Mouse (Mus musculus) kidney, postnatal 10 days (tissue): ENCODE results near the gene Mbnl2.

Experiments used
- DNase-seq: peaks from one replicate; pipeline ENCODE4 v3.0.0; 2021; ENCODE audit warnings: mixed read lengths

Gene Mbnl2

DNA sequence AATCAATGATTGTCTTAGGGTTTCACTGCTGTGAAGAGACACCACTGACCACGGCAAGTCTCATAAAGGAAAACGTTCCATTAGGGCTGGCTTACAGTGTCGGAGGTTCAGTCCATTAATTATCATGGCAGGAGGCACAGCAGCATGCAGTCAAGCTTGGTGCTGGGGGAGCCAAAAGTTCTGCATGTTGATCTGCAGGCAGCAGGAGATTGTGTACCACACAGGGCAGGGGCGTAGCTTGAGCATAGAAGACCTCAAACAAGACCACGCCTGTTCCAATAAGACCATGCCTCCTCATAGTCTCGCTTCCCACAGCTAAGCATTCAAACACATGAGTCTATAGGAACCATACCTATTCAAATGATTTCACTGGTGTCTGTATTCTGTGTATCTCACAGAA, 85.7 kb downstream of the Mbnl2 start:
- DNase-seq: no peak

DNA sequence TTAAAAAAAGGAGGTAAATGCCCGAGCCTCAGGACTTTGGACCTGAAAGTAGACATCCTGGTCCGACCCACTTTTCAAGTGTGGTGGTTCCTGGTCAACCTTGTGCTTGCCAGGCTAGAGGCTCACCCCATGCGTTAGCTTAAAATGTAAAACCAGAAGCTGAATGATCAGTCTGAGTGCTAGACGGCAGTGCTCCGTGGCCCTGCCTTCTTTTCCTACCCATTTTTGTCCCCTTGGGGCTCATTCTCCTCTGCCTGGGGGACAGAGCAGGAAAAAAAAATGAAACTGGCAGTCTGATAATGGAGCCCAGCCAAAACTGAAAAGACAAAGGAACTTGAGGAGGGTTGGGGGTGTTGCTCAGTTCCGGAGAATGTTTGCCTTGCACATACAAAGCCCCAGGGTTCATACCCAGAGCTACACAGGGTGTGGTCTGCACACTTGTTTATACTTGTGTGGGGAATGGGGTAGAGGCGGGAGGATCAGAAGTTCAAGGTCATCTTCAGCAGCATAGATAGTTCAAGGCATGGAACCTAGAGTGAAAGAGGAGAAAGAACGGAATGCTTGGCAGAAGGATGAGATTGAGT, 87.0 kb downstream of the Mbnl2 start:
- no peak for DNase-seq

DNA sequence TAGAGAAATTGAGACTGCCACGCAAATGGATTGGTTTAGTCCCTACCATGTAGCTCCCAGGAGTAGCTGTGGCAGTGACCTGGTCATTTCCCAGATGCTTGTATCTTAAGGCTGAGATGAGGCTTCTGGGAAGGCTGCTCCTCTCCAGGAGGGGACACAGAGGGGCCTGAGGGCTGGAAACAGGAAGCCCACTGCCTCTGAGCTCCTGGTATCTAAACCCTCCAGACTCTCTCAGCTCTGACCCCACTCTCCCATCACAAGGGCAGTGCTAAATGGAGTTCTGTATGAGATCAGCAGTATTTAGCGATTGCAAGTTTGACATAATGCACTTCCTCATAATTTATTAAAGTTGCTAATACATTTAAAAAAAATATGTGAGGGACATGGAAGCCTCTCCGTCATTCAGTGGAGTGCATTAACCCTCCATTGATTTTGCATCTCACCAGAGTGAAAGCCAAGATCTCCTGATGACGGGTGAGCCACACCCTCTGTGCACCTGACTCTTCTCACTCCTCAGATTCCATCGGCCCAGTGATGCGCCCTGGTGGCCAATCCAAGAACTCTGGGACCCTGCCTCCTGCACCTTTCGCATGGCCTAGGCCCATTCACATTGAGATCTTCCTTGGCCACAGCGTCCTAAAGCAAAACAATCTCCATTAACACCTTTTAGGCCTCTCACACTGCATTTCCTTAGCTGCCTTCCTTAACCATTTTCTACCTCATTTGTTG, 87.8 kb downstream of the Mbnl2 start:
- DNase-seq: no peak

DNA sequence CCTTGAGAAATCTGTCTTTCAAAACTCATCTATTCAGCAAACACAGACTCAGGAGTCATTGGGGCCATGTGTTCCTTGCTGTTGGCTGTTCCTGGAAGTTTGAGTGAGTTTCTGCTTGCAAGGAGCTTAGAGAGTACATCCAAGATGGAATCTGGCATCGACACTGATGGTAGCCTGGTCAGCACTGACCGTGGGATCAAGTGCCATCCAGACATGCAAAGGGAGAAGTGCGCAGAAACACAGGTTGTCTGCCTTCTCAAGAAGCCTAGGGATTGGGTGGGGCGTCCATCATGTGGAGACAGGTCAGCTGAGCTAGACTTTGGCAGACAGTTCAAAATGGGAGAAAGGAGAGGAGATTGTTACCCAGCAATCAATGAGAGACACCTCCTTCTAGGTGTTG, 89.6 kb downstream of the Mbnl2 start:
- DNase-seq: no peak

DNA sequence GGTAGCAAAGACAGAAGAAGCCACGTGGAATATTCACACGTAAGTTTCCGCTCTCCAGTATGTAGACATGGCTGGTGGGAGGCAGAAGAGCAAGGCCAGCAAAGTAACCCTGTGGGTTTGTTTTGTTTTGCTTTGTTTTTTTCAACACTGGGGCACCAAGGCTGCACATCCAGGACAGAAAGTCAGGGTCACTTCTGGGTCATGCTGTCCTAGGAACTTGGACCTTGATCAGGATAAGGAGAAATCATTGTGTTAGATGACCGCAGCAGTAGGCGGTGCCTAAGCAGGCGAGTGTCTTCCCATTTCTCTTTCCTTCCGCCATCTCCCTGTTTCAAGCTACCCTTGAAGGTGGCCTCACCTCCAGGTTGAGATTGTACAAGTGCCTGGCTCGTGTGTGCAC, 91.5 kb downstream of the Mbnl2 start:
- DNase-seq: no peak

DNA sequence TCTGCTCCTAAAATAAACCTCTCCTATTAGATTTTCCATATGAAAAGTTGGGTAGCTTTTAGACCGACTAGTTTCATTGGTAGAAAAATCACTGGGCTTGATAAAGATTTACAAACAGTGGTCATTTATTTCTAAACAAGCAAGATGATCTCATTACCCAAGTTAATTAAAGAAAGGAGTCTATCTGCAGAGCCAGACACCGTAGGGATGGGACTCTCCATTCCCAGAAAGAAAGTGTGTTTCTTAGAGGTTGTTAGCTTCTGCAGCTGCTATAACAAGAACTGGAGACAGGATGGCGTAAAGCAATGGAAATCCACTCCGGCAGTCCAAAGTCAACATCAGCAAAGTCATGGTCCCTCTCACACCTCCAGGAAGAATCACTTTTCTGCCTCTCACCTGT, 92.1 kb downstream of the Mbnl2 start:
- DNase-seq: no peak

DNA sequence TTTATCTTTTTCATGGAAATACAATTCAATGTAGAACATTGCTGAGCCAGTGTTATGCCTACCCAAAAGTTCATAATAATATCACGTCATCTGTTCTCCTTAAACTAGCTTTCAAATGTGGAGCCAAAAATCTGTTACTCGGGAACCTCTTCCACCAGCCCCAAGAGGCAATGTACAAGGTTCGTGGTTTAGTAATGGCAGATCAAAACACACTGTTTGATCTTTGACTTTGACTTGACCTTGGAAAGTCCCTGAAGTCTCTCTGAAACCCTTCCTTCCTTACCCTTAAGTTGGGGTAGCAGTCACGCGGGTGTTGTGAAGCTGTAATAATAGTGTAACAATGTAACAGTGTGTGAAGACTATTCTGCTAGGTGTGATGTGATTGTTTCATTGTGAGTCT, 93.0 kb downstream of the Mbnl2 start:
- no peak for DNase-seq

DNA sequence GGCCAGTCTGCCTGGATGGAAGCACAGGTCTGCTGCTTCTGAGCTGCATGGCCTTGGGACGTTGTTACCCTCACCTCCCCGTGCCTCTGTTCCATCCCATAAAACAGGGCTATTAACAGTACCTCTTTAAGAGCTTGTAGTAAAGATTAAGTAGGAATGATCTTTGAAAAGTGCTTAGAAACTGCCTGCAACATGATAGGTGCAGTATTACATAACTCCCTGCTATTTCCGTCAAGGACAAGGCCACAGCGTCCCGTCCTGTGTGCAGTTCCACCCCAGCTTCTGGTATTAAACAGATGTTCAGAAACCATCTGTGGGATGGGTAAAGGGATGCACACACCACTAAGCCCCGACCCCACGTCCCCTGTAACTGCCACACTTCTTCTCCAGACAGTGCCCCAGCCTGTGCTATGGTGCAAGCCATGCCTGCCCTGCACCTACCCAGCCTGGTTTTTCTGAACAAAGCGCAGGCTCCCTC, 93.5 kb downstream of the Mbnl2 start:
- DNase-seq: no peak

DNA sequence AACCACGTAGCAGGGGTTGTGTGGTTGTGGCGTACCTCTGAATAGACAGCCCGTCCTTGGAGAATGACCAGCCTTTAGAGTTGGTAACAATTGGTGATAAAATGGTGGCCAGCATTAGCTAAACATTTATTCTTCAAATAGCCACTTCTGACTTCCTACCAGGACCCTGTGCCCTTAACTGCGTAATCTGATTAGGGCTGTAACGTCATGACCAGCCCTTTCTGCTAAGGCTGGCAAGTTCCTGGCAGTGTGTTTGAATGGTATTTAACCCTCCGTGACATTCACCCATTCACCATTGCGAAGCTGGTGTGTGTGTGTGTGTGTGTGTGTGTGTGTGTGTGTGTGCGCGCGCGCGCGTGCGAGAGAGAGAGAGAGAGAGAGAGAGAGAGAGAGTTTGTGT, 94.6 kb downstream of the Mbnl2 start:
- no peak for DNase-seq

DNA sequence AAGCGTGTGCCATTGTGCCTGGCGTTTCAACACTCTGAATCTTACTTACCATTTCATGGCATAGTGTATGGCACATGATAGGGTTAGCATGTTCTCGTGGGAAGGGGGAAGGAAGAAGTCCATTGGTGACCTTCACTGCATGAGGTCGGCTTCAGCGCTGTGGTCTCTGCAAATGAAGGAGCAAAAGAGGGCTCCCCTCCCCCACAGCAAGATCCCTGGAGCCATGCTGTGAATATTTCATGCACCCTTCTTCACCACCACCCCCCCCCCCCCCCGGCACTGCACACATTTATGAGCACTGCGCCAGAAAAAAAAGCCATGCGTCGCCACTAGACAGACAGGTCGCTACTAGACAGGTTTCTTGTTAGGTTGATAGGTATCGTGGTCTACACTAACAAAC, 95.2 kb downstream of the Mbnl2 start:
- no peak for DNase-seq

DNA sequence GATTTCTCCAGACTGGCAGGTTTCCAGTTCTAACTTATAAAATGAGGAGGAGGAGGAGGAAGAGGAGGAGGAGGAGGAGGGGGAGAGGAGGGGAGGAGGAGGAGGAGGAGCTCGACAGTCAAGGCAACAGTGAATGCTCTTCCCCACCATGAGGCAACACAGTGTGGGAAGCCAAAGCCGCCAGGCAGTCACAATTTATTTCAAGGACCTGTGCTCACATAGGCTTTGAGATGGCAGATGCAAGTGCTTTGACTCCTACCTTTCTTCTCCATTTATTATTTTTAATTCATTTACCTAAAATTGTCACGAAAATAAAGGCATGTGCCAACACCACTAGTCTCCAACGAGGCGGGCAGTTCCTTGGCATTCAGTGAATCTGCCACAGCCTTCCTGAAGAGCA, 95.7 kb downstream of the Mbnl2 start:
- no peak for DNase-seq

DNA sequence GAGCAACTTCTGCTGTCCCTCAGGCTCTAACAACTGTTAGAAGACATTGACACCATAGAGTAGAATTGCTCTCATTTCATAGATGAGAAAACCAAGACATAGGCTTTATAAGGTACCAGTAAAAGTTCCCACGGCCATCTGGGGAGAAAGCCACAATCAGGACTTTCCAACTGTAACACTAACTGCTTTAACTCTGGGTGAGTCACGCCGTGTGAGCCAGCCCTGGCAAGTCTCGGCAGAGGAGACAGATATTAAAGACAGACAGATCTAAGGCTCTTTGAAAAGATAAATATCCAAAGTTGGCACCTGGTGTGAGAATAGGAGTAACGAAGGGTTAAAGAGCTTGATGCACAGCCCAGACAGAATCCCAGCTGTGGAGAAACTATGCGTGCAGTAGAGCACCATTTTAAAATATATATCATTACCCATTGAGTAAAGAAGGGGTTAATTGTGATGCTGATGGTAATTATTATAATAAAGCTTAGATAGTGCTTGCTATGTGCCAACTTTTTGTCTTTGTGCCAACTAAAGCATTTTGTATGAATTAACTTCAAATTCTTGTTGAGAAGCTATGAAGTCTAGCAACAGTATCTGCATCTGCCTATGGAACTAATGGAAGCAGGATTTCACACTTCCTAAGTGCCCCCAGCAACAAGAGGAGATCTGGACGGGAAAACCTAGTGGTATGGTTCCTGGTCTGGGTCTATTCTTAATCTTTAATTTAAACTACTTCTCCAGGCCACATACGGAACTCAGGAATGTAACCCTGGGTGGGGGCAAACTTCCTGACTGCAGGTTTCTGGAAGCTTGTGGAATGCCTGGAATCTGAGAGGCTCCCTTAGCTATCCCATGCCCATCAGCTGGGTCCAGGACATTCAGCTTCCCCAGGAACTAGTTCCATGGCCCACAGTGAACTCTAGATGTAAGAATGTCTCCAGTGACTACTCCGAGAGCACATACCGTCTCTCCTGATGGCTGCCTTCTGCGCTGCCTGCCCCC, 97.9 kb downstream of the Mbnl2 start:
- DNase-seq: peak; percentile 46

DNA sequence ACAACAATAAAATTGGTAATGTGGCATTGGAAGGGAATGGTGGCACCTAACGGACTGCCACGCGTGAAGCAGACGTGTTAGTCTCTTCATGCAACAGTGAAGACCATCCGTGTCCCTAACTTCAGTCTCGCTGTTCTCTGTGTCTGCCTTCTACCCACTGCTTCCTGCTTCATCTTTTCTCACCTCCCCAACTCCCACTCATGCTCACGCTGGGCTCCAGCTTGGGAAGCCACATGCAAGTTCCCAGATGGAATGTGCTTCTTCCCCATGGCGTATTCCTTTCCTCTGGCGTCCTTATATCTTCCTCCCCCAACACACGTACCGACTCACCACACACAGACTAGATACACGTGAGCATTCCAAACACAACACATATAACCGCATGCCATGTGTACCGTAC, 99.3 kb downstream of the Mbnl2 start:
- no peak for DNase-seq

DNA sequence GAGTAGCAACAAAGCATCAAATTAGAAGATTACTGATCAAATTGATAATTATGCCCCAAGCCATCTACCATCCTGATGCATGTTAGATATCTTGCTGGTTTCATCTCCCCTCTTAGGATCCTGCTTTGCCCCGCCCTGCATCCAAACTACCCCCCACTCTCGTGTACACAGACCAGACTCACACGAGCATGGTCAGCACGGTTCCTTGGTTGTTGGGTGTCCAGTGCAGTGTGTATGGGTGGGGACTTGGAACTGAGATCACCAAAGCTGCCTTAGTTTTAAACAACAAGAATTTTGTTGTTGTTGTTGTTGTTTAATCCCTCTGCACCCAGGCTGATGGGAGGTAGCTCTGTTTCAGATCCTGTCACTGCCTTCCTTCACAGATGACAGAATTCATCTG, 101.7 kb downstream of the Mbnl2 start:
- DNase-seq: no peak

DNA sequence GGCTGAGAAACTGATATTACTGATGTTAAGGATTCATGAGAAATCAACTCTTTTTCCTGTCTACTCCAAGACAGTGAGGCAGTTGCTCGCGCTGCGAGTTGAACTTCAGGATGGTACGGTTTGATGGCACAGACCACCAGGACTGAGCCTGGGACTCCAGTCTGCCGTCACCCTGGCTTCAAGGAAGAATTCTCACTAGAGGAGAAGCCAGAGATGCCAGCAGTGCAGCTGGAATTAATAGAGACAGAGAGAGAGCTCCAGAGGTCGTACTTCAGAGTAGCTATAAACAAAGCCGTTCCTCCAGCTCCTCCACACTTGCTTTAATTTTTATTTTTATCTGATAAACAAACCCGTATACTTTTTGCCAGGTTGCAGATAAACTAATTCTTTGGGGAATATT, 102.5 kb downstream of the Mbnl2 start:
- no peak for DNase-seq

DNA sequence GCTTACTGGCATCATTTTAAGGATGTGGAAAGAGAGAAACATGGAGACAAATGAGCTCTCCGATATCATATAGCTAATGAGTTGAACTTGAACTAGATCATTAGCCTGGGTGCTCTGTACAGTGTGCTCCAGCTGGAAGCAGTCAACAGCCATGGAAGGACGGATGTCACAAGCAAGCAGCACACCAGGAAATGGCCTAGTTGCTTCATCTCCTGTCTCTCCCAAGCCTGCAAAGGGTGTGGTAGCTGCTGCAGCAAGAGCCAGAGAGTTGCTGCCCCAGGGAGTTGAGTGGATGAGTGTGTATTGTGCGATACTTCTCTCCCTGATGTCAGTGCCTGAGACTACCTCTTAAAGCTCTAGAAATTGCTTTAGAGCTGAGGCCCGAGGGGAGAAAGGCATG, 104.2 kb downstream of the Mbnl2 start:
- DNase-seq: peak; percentile 63

DNA sequence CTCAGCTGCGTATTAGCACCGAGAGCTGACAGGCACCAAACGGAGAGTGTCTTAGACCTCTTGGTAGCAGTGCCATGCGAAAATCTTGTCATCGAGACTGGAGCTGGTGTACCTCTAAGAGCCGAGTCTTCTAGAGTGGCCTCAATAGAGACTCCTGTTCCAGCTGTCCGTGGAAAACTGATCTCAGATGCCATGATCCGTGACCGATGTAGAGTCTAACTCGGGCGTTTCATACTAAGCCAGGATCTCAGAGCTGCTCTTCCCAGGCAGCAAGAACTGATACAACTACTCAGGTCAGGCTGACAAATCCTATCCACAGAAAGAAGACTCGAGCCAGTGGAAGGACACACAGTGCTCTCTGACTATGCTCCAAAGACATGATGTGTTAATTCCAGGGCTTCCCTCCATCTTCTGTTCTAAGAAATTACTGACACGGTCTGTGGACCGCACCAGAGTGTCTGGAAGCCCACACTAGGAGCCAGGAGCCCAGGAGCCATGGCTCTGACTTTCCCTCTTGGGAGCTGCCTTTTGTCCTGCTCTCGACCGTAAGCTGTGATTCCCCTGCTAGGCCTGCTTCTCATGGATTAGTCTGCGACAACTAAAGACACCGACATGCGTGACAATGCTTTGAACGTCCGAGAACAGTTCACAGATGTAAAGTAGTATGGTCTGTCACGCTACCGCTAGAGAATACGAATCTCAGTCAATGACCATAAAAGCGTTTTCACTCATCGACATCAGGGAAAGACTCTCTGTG, 106.1 kb downstream of the Mbnl2 start:
- DNase-seq: no peak

DNA sequence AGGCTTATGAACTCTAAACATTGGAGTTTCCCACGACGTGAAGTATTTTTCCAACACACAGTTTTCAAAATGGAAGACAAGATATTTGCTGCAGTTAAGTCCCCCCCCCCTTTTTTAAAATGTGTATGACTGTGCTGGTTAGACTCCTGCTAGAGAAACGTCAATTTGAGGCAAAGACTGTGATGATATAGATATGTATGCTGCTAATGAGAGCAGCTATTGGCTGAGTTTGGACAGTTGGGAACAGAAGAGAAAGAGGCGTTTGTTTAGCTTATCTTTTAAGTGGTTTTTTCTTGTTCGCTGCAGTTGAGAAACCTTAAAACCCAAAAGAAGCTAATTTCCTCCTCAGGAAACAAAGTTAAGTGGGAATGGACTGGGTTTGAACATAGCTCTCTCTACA, 106.7 kb downstream of the Mbnl2 start:
- no peak for DNase-seq

DNA sequence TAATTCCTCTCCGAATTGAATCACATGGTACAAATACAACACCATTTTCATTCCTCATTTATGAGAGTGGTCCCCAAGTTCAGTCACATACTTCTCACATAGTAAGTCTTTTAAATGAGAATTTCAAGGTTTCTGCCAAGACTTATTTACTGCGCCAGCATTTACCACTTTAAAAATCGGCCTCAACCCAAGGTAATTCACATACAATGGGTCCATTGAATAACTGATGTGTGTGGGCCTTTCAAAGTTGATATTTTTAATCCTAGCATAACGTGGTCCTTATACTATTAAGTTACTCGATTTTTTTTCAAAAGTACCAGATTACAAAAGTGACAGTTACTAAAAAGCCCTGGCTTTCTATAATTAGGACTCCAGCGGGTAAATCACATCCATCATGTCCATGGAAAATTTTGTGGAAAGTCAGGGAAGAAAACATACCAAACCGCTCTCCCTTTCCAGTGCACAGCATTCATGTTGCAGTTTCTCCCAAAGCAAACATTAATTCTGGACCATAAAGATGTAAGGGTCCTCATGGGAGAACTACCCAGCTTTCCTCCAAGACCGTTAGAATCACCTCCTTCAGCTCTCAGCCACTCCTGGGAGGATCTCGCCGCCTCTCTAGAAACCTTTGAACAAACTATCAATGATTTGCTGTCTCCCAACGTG, 107.8 kb downstream of the Mbnl2 start:
- DNase-seq: no peak

DNA sequence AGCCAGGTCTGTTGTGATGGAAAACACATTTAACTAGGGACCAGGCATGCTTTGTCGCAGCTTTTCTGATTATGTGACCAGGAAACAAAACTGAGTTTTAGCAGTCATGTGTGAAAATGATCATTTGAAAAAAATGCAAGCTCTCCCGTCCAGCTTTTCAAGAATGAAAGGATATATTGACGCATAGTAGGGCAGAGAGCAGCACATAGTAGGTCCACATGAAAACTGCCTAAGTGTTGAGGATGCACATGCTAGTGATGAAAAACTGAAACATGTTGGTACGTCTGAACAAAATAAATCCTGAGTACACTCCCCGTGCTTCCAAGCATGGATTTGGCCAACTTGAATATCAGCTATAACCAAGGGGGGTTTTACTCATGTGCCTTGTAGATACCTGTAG, 109.1 kb downstream of the Mbnl2 start:
- DNase-seq: no peak

DNA sequence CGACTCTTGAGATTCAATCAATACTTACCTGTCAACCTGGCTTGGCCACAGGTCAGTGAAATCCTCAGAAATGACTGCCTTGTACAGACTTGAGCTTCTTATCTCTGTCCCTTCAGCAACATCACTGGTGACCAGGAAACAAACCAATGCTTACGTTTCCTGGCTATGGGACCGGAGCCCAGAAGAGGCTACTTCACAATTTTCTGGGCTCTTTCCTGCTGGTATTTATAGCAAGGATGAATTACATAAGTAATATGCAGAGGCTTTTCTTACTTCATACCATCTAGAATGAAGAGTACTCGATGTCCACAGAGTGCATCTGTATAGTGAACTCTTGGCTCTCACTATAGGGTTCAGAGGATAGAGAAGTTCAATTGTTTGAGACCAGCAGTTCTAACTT, 111.8 kb downstream of the Mbnl2 start:
- DNase-seq: no peak
